Mouse (Mus musculus) kidney, postnatal 4 days (tissue): ENCODE measurements around the gene Gm11115.

ENCODE experiments used
- DNase-seq, 2 experiments: peaks; one replicate each; pipeline ENCODE4 v3.0.0; 2021; ENCODE audit warnings: mixed read lengths in 2 of 2

Gm11115 gene

DNA sequence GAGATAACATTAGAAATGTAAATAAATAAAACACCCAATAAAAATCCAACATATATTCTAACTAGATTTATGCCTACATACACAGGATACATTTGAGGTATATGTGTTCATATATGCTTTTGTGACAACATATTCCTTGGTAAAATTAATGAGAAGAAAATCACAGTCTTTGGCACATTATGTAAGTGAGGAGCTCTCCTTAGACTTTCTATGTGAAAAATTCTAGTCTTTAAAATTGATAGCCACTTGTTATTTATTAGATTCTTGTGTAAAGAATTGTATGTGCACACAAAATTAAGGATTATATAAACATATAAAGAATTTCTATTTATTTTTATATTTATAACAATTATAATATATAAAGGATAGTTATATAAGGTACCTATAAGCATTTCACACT is at the start of gene Gm11115:
Gene Gm11115 (minus strand): TSS at position 101 of the 400 bp plus-strand sequence.
- no peak for DNase-seq

GRCm38 (mm10) chr5:88111430-88111829 is 42.5 kb downstream of the Gm11115 start, which contains the start of gene Gm11116:
Gm11116 (minus strand) TSS chr5:88111530.
- DNase-seq = no peak
